Mouse (Mus musculus): ENCODE measurements at regions not wholly inside any gene's neighbourhood (a gene's known extent, or its start where the extent isn't known, plus 50 kb on each side); places are given as distances from the start of the nearest gene placed in this dataset.

- DNase-seq (ENCODE audit: low read depth) = no peak
Measured at GRCm38 (mm10) chr15:67732988-67733387, 1232.3 kb upstream of the Lrrc6 start.

- DNase-seq (ENCODE audit: low read depth) = no peak
Measured at GRCm38 (mm10) chr15:67729492-67729891, 1228.8 kb upstream of the Lrrc6 start.

GRCm38 (mm10) chr15:67725239-67725638 is 1224.5 kb upstream of the Lrrc6 start:
- no peak for DNase-seq (ENCODE audit: low read depth)

GRCm38 (mm10) chr15:67714203-67714602 is 1213.5 kb upstream of the Lrrc6 start:
- no peak for DNase-seq (ENCODE audit: low read depth)

- no peak for DNase-seq (ENCODE audit: low read depth)
Measured at GRCm38 (mm10) chr15:67686140-67686539, 1185.4 kb upstream of the Lrrc6 start.

- no peak for DNase-seq (ENCODE audit: low read depth)
Measured at GRCm38 (mm10) chr15:67673276-67673675, 1172.6 kb upstream of the Lrrc6 start.

GRCm38 (mm10) chr15:67636155-67636554 is 1135.4 kb upstream of the Lrrc6 start:
- DNase-seq (ENCODE audit: low read depth) = peak; percentile 4

- no peak for DNase-seq (ENCODE audit: low read depth)
Measured at GRCm38 (mm10) chr15:67626704-67627287, 1126.1 kb upstream of the Lrrc6 start.

- DNase-seq (ENCODE audit: low read depth) = no peak
Measured at GRCm38 (mm10) chr15:67611896-67612295, 1111.2 kb upstream of the Lrrc6 start.

GRCm38 (mm10) chr15:67598426-67598825 is 1097.7 kb upstream of the Lrrc6 start:
- no peak for DNase-seq (ENCODE audit: low read depth)

- peak; percentile 14 for DNase-seq (ENCODE audit: low read depth)
Measured at GRCm38 (mm10) chr15:67576581-67576980, 1075.9 kb upstream of the Lrrc6 start.

GRCm38 (mm10) chr15:67571614-67572013 is 1070.9 kb upstream of the Lrrc6 start:
- DNase-seq (ENCODE audit: low read depth) = no peak

GRCm38 (mm10) chr15:67557304-67557703 is 1056.6 kb upstream of the Lrrc6 start:
- DNase-seq (ENCODE audit: low read depth) = no peak

GRCm38 (mm10) chr15:67551911-67552310 is 1051.2 kb upstream of the Lrrc6 start:
- DNase-seq (ENCODE audit: low read depth) = no peak

- no peak for DNase-seq (ENCODE audit: low read depth)
Measured at GRCm38 (mm10) chr15:67546896-67547400, 1046.2 kb upstream of the Lrrc6 start.

- no peak for DNase-seq (ENCODE audit: low read depth)
Measured at GRCm38 (mm10) chr15:67545745-67546144, 1045.0 kb upstream of the Lrrc6 start.

- DNase-seq (ENCODE audit: low read depth) = no peak
Measured at GRCm38 (mm10) chr15:67513722-67514121, 1013.0 kb upstream of the Lrrc6 start.

GRCm38 (mm10) chr15:67495001-67495658 is 994.4 kb upstream of the Lrrc6 start:
- DNase-seq (ENCODE audit: low read depth) = no peak

- DNase-seq (ENCODE audit: low read depth) = peak; percentile 2
Measured at GRCm38 (mm10) chr15:67481733-67482132, 981.0 kb upstream of the Lrrc6 start.

- DNase-seq (ENCODE audit: low read depth) = no peak
Measured at GRCm38 (mm10) chr15:67474325-67474724, 973.6 kb upstream of the Lrrc6 start.

- DNase-seq (ENCODE audit: low read depth) = no peak
Measured at GRCm38 (mm10) chr15:67472979-67473378, 972.3 kb upstream of the Lrrc6 start.

- DNase-seq (ENCODE audit: low read depth) = no peak
Measured at GRCm38 (mm10) chr15:67471283-67471682, 970.6 kb upstream of the Lrrc6 start.

GRCm38 (mm10) chr15:67470036-67470435 is 969.3 kb upstream of the Lrrc6 start:
- DNase-seq (ENCODE audit: low read depth) = no peak

Measured in NIH3T3 (cell line).